Comparison of ENCODE assay signal across 21 mouse cellular contexts in the genomic region with DNA sequence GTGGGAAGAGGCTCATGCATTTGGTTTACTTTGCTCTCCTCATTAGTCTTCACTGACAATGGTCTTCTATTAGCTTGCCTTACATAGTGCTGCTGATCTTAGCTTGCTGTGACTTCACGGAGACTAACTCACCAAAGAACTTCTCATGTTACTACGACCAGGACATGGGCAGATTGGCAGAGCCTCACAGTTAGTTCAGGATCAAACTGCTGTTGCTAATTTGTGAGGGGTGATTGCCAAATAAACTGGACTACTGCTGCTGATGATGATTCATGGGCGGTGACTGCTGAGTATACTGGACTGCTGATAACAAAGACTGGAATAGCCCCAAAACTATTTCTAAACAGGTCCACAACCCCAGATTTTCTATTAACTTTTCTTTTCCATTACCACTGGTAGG. TPM values are rescaled to one million over a fixed set of nuclear protein-coding genes. Genes with fewer than 3 reads are reported as not detected.
"Had no signal": no experiment of that assay in that cellular context is flagged by ENCODE, and none has a peak within 500 bp of the region (broad histone marks: within the 10 kb centered on the region; RNA-seq: fewer than 3 reads in every experiment).

No protein-coding gene starts in this region.

- DNase-seq: lung, adult 2 months; lung, postnatal 14 days; lung, postnatal 36 days; right cerebral cortex, postnatal 14 days; thymus, adult 18-20 months; thymus, postnatal 14 days; thymus, postnatal 36 days had no signal

RNA-seq across cellular contexts. Expression of a gene that starts 8.2 kb away (rescaled TPM):
- total RNA-seq: megakaryocyte progenitor cell, adult 5-6 weeks; monocyte, adult 5-6 weeks; neutrophil, adult 5-6 weeks had no signal
- polyA plus RNA-seq: lung, embryonic 15.5 days; lung, postnatal 0 days; macrophage; midbrain, embryonic 11.5 days; midbrain, embryonic 13.5 days; midbrain, embryonic 15.5 days; midbrain, postnatal 0 days; neural tube, embryonic 12.5 days; neural tube, embryonic 14.5 days; spleen, adult 2 months; stomach, embryonic 14.5 days had no signal

RNA-seq across cellular contexts. Expression of a gene that starts 38.0 kb away (rescaled TPM):
- total RNA-seq: megakaryocyte progenitor cell, adult 5-6 weeks; monocyte, adult 5-6 weeks; neutrophil, adult 5-6 weeks had no signal
- polyA plus RNA-seq: lung, embryonic 15.5 days; lung, postnatal 0 days; macrophage; midbrain, embryonic 11.5 days; midbrain, embryonic 13.5 days; midbrain, embryonic 15.5 days; midbrain, postnatal 0 days; neural tube, embryonic 12.5 days; neural tube, embryonic 14.5 days; spleen, adult 2 months had no signal
